Mouse (Mus musculus): ENCODE results near the gene Npcd.

Gene Npcd

GRCm38 (mm10) chr15:79803533-79804351, 30.3 kb downstream of the Npcd start:
- DNase-seq (ENCODE audit: low spot score in 2 of 2), result no peak

- no peak for DNase-seq (ENCODE audit: low spot score in 2 of 2)
Measured at GRCm38 (mm10) chr15:79802304-79802703, 31.7 kb downstream of the Npcd start.

GRCm38 (mm10) chr15:79801646-79802045, 32.4 kb downstream of the Npcd start:
- DNase-seq (ENCODE audit: low spot score in 2 of 2), result no peak

GRCm38 (mm10) chr15:79800701-79801100, 33.3 kb downstream of the Npcd start:
- no peak for DNase-seq (ENCODE audit: low spot score in 2 of 2)

- DNase-seq (ENCODE audit: low spot score in 2 of 2), result no peak
Measured at GRCm38 (mm10) chr15:79798591-79798990, 35.4 kb downstream of the Npcd start.

GRCm38 (mm10) chr15:79797680-79798079, 36.4 kb downstream of the Npcd start:
- no peak for DNase-seq (ENCODE audit: low spot score in 2 of 2)

GRCm38 (mm10) chr15:79797096-79797495, 36.9 kb downstream of the Npcd start:
- no peak for DNase-seq (ENCODE audit: low spot score in 2 of 2)

GRCm38 (mm10) chr15:79796256-79796655, 37.8 kb downstream of the Npcd start:
- no peak for DNase-seq (ENCODE audit: low spot score in 2 of 2)

- no peak for DNase-seq (ENCODE audit: low spot score in 2 of 2)
Measured at GRCm38 (mm10) chr15:79794173-79794572, 39.9 kb downstream of the Npcd start.

GRCm38 (mm10) chr15:79793076-79793475, 41.0 kb downstream of the Npcd start:
- DNase-seq (ENCODE audit: low spot score in 2 of 2), result no peak

- DNase-seq (ENCODE audit: low spot score in 2 of 2), result no peak
Measured at GRCm38 (mm10) chr15:79792455-79792854, 41.6 kb downstream of the Npcd start.

GRCm38 (mm10) chr15:79791502-79791901, 42.5 kb downstream of the Npcd start:
- peak; percentile 23 for DNase-seq (ENCODE audit: low spot score in 2 of 2)

GRCm38 (mm10) chr15:79790905-79791304, 43.1 kb downstream of the Npcd start:
- DNase-seq (ENCODE audit: low spot score in 2 of 2), result no peak

- DNase-seq (ENCODE audit: low spot score in 2 of 2), result no peak
Measured at GRCm38 (mm10) chr15:79790111-79790510, 43.9 kb downstream of the Npcd start.

- no peak for DNase-seq (ENCODE audit: low spot score in 2 of 2)
Measured at GRCm38 (mm10) chr15:79787815-79788214, 46.2 kb downstream of the Npcd start.

- no peak for DNase-seq (ENCODE audit: low spot score in 2 of 2)
Measured at GRCm38 (mm10) chr15:79785056-79785455, 49.0 kb downstream of the Npcd start.

GRCm38 (mm10) chr15:79777749-79778148, 56.3 kb downstream of the Npcd start, which contains the start of gene Dnal4:
Gene Dnal4, minus strand, starts transcription at chr15:79777849.
- DNase-seq (ENCODE audit: low spot score in 2 of 2), result no peak

- DNase-seq (ENCODE audit: low spot score in 2 of 2), result no peak
Measured at GRCm38 (mm10) chr15:79775662-79776061, 58.4 kb downstream of the Npcd start.

- peak; percentile 92 to 93 for DNase-seq (ENCODE audit: low spot score in 2 of 2)
Measured at GRCm38 (mm10) chr15:79774117-79775027, 59.7 kb downstream of the Npcd start.

- DNase-seq (ENCODE audit: low spot score in 2 of 2), result no peak
Measured at GRCm38 (mm10) chr15:79770629-79771240, 63.3 kb downstream of the Npcd start.

- no peak for DNase-seq (ENCODE audit: low spot score in 2 of 2)
Measured at GRCm38 (mm10) chr15:79768302-79768701, 65.7 kb downstream of the Npcd start.

GRCm38 (mm10) chr15:79767327-79767961, 66.6 kb downstream of the Npcd start:
- DNase-seq (ENCODE audit: low spot score in 2 of 2), result no peak

Data from urinary bladder, adult 18-20 months (tissue).